Mouse (Mus musculus) heart, postnatal 25 days (tissue): ENCODE results near the gene Aanat. TPM values are rescaled to one million over a fixed set of nuclear protein-coding genes. Genes with fewer than 3 reads are reported as not detected.

Source experiments
- DNase-seq: peaks from one replicate; pipeline ENCODE4 v3.0.0; 2022; ENCODE audit warnings: low spot score
- intact Hi-C: fragments of 180-260 bp; cut with DNase I; formaldehyde crosslinking; loops from one replicate; pipeline ENCODE4 v1.15.1; 2025
- total RNA-seq, 2 experiments: library from RNA; stranded (reverse); gene quantifications; 2 replicates each; pipeline ENCODE4 v1.2.3; 2021

The Aanat gene
- total RNA-seq, 2 experiments from 2014 or later: not detected

DNA sequence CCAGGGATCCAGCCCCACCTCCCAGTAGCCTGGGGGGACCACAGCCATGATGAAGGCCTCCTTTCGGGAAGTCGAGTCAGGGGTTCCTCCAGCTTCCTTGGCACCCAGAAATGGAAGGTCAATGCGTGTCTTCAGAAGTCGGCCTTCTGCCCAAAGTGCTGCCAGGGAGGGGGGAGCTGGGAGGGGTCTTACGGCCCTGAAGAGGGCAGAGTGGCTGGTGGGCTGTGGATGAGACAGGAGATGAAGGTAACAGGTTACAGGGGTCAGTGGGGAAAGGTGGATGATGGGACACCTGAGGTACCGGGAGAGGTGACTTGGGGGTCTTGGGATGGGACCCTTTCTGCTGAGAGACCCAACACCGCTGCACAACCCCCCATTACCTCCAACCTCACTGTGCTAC lies 60.5 kb downstream of the Aanat start:
- DNase-seq: no peak
- intact Hi-C loops: no loop called here

Other genes with a start within 250 kb of the Aanat start
- gene Rnf157, start 173.4 kb upstream of the Aanat start, total RNA-seq: 1 to 10 TPM; 3.9 to 4.1 TPM
- 10 to 100 TPM; 36.7 to 37.9 TPM for gene Ubald2, start 152.3 kb upstream of the Aanat start, total RNA-seq
- gene Qrich2, start 120.2 kb upstream of the Aanat start, total RNA-seq: not detected
- gene Prpsap1, start 92.2 kb upstream of the Aanat start, total RNA-seq: 10 to 100 TPM; 33.2 to 35.1 TPM
- 1 to 10 TPM; 1.4 to 1.9 TPM for gene Sphk1, start 55.5 kb upstream of the Aanat start, total RNA-seq
- gene Ube2o, start 5.0 kb upstream of the Aanat start, total RNA-seq: 10 to 100 TPM; 31.4 to 37.1 TPM
- 10 to 100 TPM; 10.6 to 12.8 TPM for gene Rhbdf2, start 40.6 kb downstream of the Aanat start, total RNA-seq
- 1 to 10 TPM; 1.0 to 1.6 TPM for gene Prcd, start 67.1 kb downstream of the Aanat start, total RNA-seq
- 10 to 100 TPM; 34.8 to 49.8 TPM for gene Cygb, start 67.9 kb downstream of the Aanat start, total RNA-seq
- not detected for gene St6galnac1, start 189.1 kb downstream of the Aanat start, total RNA-seq
- gene Mxra7, start 241.6 kb downstream of the Aanat start, total RNA-seq: 10 to 100 TPM; 17.2 to 23.2 TPM